In the genomic region with DNA sequence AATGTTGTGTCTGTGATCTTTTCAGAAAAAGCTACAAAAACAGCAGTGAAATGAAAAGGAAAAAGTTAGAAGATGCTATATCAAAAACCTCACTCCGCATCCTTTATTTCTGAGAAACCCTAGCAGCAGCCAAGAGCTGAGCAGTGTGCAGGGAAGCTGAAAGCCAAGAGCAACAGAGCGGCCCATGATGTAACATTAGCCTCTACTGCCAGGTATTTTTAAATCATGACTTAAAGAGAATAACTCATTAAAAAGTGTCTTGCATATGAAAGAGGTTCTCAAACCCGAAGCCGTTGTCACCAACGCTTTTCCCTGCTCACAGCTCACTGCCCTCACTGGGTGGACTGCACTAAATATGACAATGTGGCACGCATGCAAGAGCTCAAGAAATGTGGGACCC, we compare ENCODE assay signal across 21 mouse cellular contexts. TPM values are rescaled to one million over a fixed set of nuclear protein-coding genes. Genes with fewer than 3 reads are reported as not detected.
DNase-seq lines count a peak whose midpoint lies in the region; ATAC-seq lines count a peak whose summit lies in the region.
"Had no signal": no experiment of that assay in that cellular context is flagged by ENCODE, and none has a peak within 500 bp of the region (broad histone marks: within the 10 kb centered on the region; RNA-seq: fewer than 3 reads in every experiment).

No protein-coding gene starts in this region.

- DNase-seq in heart, adult 11 months: peak; percentile 92
- no peak for DNase-seq in heart, adult 8-10 months (ENCODE audit: low spot score)
- peak; percentile 43 for DNase-seq in kidney, adult 9 months
- no peak for DNase-seq in kidney, adult 8-10 months
- no peak for DNase-seq in adipocyte (ENCODE audit: low spot score)
- DNase-seq: adrenal gland, adult 8-10 months; adrenal gland, postnatal 25 days; B cell, adult 2 months; cerebellum, adult 11-12 months; cerebellum, adult 8-10 months; cerebellum, postnatal 14 days; gastrocnemius, postnatal 25 days had no signal

- peaks cover 79% of the 10 kb centered on the region for H3K36me3 ChIP-seq in megakaryocyte, embryonic 14.5 days (replicated peaks; ENCODE audit: low read length)

- H3K4me1 ChIP-seq in megakaryocyte, embryonic 14.5 days: peaks cover 94% of the 10 kb centered on the region
- H3K4me1 ChIP-seq: forebrain, embryonic 10.5 days; forebrain, embryonic 13.5 days; hindbrain, embryonic 15.5 days had no signal

- H3K27me3 ChIP-seq in megakaryocyte, embryonic 14.5 days (replicated peaks): no peaks in the 10 kb centered on the region
- H3K27me3 ChIP-seq: CH12.LX; forebrain, embryonic 13.5 days; hindbrain, embryonic 12.5 days; hindbrain, embryonic 15.5 days had no signal

- H3K4me3 ChIP-seq in megakaryocyte, embryonic 14.5 days (replicated peaks): peak overlapping the region; percentile 91
- H3K4me3 ChIP-seq: forebrain, embryonic 10.5 days; forebrain, embryonic 13.5 days; heart, adult 2 months; hindbrain, embryonic 12.5 days; hindbrain, embryonic 15.5 days had no signal

- no peaks in the 10 kb centered on the region for H3K9me3 ChIP-seq in megakaryocyte, embryonic 14.5 days
- H3K9me3 ChIP-seq: forebrain, embryonic 10.5 days; forebrain, embryonic 13.5 days; hindbrain, embryonic 12.5 days; hindbrain, embryonic 15.5 days had no signal

- no peak for ATAC-seq in megakaryocyte, adult 5-6 weeks (ENCODE audit: poor library complexity, severe bottlenecking)
- ATAC-seq: forebrain, embryonic 13.5 days; forebrain, embryonic 16.5 days had no signal

RNA-seq across cellular contexts. Expression of a gene that starts 9.7 kb away (rescaled TPM):
- total RNA-seq in heart, adult 8-10 months (2022): 10 to 100 TPM; 52.4 to 81.0 (median 72.0) TPM
- polyA plus RNA-seq in megakaryocyte, embryonic 14.5 days (2012; ENCODE audit: insufficient read depth, low replicate concordance): 183 and 184 TPM in 2 replicates
- total RNA-seq in megakaryocyte, adult 5-6 weeks (2015): 46.3 and 52.5 TPM in 2 replicates
- 57.8 and 60.2 TPM in 2 replicates for total RNA-seq in megakaryocyte, adult 5-6 weeks (2017)

Comparison
In these comparisons a context has a peak if more than half of its experiments do, and no peak if none do; other contexts are left out.
1. DNase-seq: peak in heart, adult 11 months (single experiment) and kidney, adult 9 months (single experiment); none in heart, adult 8-10 months (single experiment), kidney, adult 8-10 months (0 of 2) and adipocyte (single experiment).